8 mouse cellular contexts compared by ENCODE assay signal in the genomic region with DNA sequence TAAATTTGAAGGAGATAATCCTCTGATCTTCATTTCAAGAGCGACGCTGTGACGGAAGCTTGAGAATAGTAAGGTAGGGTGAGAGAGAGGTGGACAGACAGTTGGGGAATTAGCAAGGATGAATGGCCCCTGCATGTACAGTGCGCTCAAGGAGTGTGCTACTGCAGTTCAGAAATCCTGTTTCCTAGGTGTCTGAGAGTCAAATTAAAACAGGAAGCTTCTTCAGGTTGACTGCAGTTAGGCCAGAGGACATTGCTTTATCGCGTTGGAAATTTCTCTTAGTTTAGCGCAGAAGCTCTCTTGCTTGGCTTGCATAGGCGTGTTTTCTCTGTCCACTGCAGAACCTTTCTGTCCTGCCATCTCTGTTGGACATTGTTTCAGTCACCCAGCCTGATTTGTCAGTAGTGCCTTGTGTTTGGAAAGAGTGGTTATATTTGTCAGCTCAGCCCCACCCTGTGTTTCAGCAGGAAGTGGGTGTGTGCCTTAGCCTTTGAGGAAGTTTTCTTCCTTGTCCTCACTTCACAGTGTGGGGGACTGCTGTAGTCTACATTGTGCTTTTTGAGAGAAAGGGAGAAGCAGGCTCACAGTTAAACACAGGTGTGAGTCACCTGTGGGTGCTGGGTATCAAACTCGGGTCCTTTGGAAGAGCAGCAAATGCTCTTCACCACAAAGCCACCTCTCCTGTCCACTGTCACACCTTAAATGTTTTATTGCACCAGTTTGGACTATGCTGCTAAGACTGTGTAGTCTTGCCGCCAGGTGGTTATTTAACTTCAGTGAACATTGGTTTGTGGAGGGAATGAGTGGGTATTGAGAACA. TPM values are rescaled to one million over a fixed set of nuclear protein-coding genes. Genes with fewer than 3 reads are reported as not detected.
DNase-seq lines count a peak whose midpoint lies in the region; ATAC-seq and TF ChIP-seq lines count a peak whose summit lies in the region.

No protein-coding gene starts in this region.

- no peaks in the 10 kb centered on the region for H3K27me3 ChIP-seq in midbrain, embryonic 15.5 days (replicated peaks)
- H3K27me3 ChIP-seq in midbrain, embryonic 16.5 days (ENCODE audit: control insufficient read depth, insufficient read depth, low read depth, low read length) = no peaks in the 10 kb centered on the region
- H3K27me3 ChIP-seq in heart, adult 2 months (ENCODE audit: control insufficient read depth, insufficient read depth, low read length) = no peaks in the 10 kb centered on the region
- H3K27me3 ChIP-seq in liver, embryonic 12.5 days (replicated peaks) = no peaks in the 10 kb centered on the region
- no peaks in the 10 kb centered on the region for H3K27me3 ChIP-seq in forebrain, embryonic 16.5 days (replicated peaks; ENCODE audit: control insufficient read depth, insufficient read depth, low read length)

- H3K27ac ChIP-seq in midbrain, embryonic 15.5 days = peak overlapping the region; percentile 3; the same call in 1 of the 2 replicates
- no peak overlapping the region for H3K27ac ChIP-seq in midbrain, embryonic 16.5 days (ENCODE audit: low read length)
- peak overlapping the region; percentile 72 for H3K27ac ChIP-seq in heart, adult 2 months
- H3K27ac ChIP-seq in liver, embryonic 12.5 days = peak overlapping the region; percentile 64
- H3K27ac ChIP-seq in forebrain, embryonic 16.5 days (ENCODE audit: low read length) = no peak overlapping the region

- WGBS in midbrain, embryonic 15.5 days = 86% methylated on average over 10 of the region's 10 CpGs
- 87% methylated on average over 10 of the region's 10 CpGs for WGBS in midbrain, embryonic 16.5 days
- WGBS in heart, adult 2 months = 37% methylated on average over 10 of the region's 10 CpGs
- 38% methylated on average over 10 of the region's 10 CpGs for WGBS in liver, embryonic 12.5 days (ENCODE audit: insufficient replicate concordance)
- WGBS in forebrain, embryonic 16.5 days = 91% methylated on average over 10 of the region's 10 CpGs

- peak; percentile 65 to 81 for DNase-seq in heart, adult 2 months
- DNase-seq in spleen, postnatal 36 days (ENCODE audit: low spot score in 2 of 2) = peak; percentile 80 to 85
- DNase-seq in adrenal gland, postnatal 10 days = no peak
- no peak for DNase-seq in adrenal gland, postnatal 4 days (ENCODE audit: low spot score in 2 of 2)

- TF ChIP-seq EP300 in heart, adult 2 months (IDR thresholded peaks at IDR 0.05; ENCODE audit: insufficient read depth, low read depth, low read length) = peak; percentile 93

- no peak overlapping the region for H3K4me3 ChIP-seq in midbrain, embryonic 15.5 days
- H3K4me3 ChIP-seq in midbrain, embryonic 16.5 days (ENCODE audit: low read depth, low read length) = no peak overlapping the region
- H3K4me3 ChIP-seq in heart, adult 2 months = peak overlapping the region; percentile 14; the same call in 1 of the 2 replicates
- no peak overlapping the region for H3K4me3 ChIP-seq in liver, embryonic 12.5 days
- no peak overlapping the region for H3K4me3 ChIP-seq in forebrain, embryonic 16.5 days (replicated peaks; ENCODE audit: low read length)

- peak; percentile 78 for TF ChIP-seq POLR2A in heart, adult 2 months (IDR thresholded peaks at IDR 0.05; ENCODE audit: insufficient read depth, low read depth, low read length)

- no peaks in the 10 kb centered on the region for H3K9me3 ChIP-seq in midbrain, embryonic 15.5 days
- no peaks in the 10 kb centered on the region for H3K9me3 ChIP-seq in midbrain, embryonic 16.5 days (replicated peaks; ENCODE audit: control insufficient read depth, low read length, poor library complexity, severe bottlenecking)
- no peaks in the 10 kb centered on the region for H3K9me3 ChIP-seq in liver, embryonic 12.5 days (replicated peaks)
- no peaks in the 10 kb centered on the region for H3K9me3 ChIP-seq in forebrain, embryonic 16.5 days (ENCODE audit: control insufficient read depth, low read length)

- intact Hi-C loops in heart, adult 2 months (cut with DNase I) = no loop called here

- H3K4me2 ChIP-seq in midbrain, embryonic 15.5 days = no peak overlapping the region
- no peak overlapping the region for H3K4me2 ChIP-seq in midbrain, embryonic 16.5 days (ENCODE audit: low read length)
- peak overlapping the region; percentile 27 for H3K4me2 ChIP-seq in liver, embryonic 12.5 days
- no peak overlapping the region for H3K4me2 ChIP-seq in forebrain, embryonic 16.5 days (ENCODE audit: low read length)

- TF ChIP-seq CTCF in heart, adult 2 months (IDR thresholded peaks at IDR 0.05) = no peak

- peaks cover 6% of the 10 kb centered on the region for H3K79me2 ChIP-seq in heart, adult 2 months (replicated peaks; ENCODE audit: control insufficient read depth, insufficient read depth, low read length)

- no peak for ATAC-seq in midbrain, embryonic 15.5 days (replicated peaks)
- ATAC-seq in midbrain, embryonic 16.5 days = no peak
- ATAC-seq in liver, embryonic 12.5 days = no peak
- no peak for ATAC-seq in forebrain, embryonic 16.5 days

- no peak overlapping the region for H3K9ac ChIP-seq in midbrain, embryonic 15.5 days
- no peak overlapping the region for H3K9ac ChIP-seq in midbrain, embryonic 16.5 days (ENCODE audit: low read depth, low read length)
- H3K9ac ChIP-seq in heart, adult 2 months (ENCODE audit: low read depth, low read length) = peak overlapping the region; percentile 47; the same call in 1 of the 2 replicates
- no peak overlapping the region; the same call in 1 of the 2 replicates for H3K9ac ChIP-seq in liver, embryonic 12.5 days
- H3K9ac ChIP-seq in forebrain, embryonic 16.5 days (replicated peaks; ENCODE audit: low read depth, low read length) = no peak overlapping the region

- H3K36me3 ChIP-seq in midbrain, embryonic 15.5 days (replicated peaks) = no peaks in the 10 kb centered on the region
- no peaks in the 10 kb centered on the region; the same call in 1 of the 2 replicates for H3K36me3 ChIP-seq in midbrain, embryonic 16.5 days (ENCODE audit: control insufficient read depth, insufficient read depth, low read length)
- peaks cover 36% of the 10 kb centered on the region for H3K36me3 ChIP-seq in heart, adult 2 months (ENCODE audit: control insufficient read depth, insufficient read depth, low read length)
- peaks cover 19% of the 10 kb centered on the region for H3K36me3 ChIP-seq in liver, embryonic 12.5 days
- no peaks in the 10 kb centered on the region for H3K36me3 ChIP-seq in forebrain, embryonic 16.5 days (ENCODE audit: control insufficient read depth, insufficient read depth)

- peaks cover 3% of the 10 kb centered on the region; the same call in 1 of the 2 replicates for H3K4me1 ChIP-seq in midbrain, embryonic 15.5 days
- peaks cover 3% of the 10 kb centered on the region; the same call in 1 of the 2 replicates for H3K4me1 ChIP-seq in midbrain, embryonic 16.5 days (ENCODE audit: control insufficient read depth, insufficient read depth, low read length)
- H3K4me1 ChIP-seq in heart, adult 2 months (ENCODE audit: control insufficient read depth, insufficient read depth, low read length) = peaks cover 40% of the 10 kb centered on the region
- H3K4me1 ChIP-seq in liver, embryonic 12.5 days = peaks cover 73% of the 10 kb centered on the region
- peaks cover 9% of the 10 kb centered on the region for H3K4me1 ChIP-seq in forebrain, embryonic 16.5 days (replicated peaks; ENCODE audit: control insufficient read depth, insufficient read depth, low read length)

RNA-seq across cellular contexts. Expression of a gene that starts 39.1 kb away (rescaled TPM):
- 27.4 and 27.7 TPM in 2 replicates for polyA plus RNA-seq in midbrain, embryonic 15.5 days (2015; fragmentation: Nextera tagmentation; extraction: Ambion mirVana)
- polyA plus RNA-seq in midbrain, embryonic 16.5 days (2015; fragmentation: Nextera tagmentation; extraction: Ambion mirVana) = 20.1 and 27.1 TPM in 2 replicates
- total RNA-seq in heart, adult 2 months (2021) = 10 to 100 TPM; 77.5 to 83.8 TPM
- 34.6 and 39.7 TPM in 2 replicates for polyA plus RNA-seq in heart, adult 2 months (2012; rRNA removed)
- 35.9 and 42.2 TPM in 2 replicates for polyA plus RNA-seq in liver, embryonic 12.5 days (2016; fragmentation: Nextera tagmentation; extraction: Ambion mirVana)
- total RNA-seq in adrenal gland, postnatal 10 days (2021) = 100 to 1,000 TPM; 122 to 123 TPM
- 27.0 and 31.5 TPM in 2 replicates for polyA plus RNA-seq in forebrain, embryonic 16.5 days (2015; fragmentation: Nextera tagmentation; extraction: Ambion mirVana)
- total RNA-seq in adrenal gland, postnatal 4 days (2021) = 100 to 1,000 TPM; 155 to 157 TPM

RNA-seq across cellular contexts. Expression of a gene that starts 42.5 kb away (rescaled TPM):
- 3.0 and 5.0 TPM in 2 replicates for polyA plus RNA-seq in midbrain, embryonic 15.5 days (2015; fragmentation: Nextera tagmentation; extraction: Ambion mirVana)
- polyA plus RNA-seq in midbrain, embryonic 16.5 days (2015; fragmentation: Nextera tagmentation; extraction: Ambion mirVana) = 3.8 and 4.1 TPM in 2 replicates
- total RNA-seq in heart, adult 2 months (2021) = not detected
- 0.53 and 0.66 TPM in 2 replicates for polyA plus RNA-seq in heart, adult 2 months (2012; rRNA removed)
- polyA plus RNA-seq in liver, embryonic 12.5 days (2016; fragmentation: Nextera tagmentation; extraction: Ambion mirVana) = 0.12 and 0.26 TPM in 2 replicates
- total RNA-seq in adrenal gland, postnatal 10 days (2021) = 1 to 10 TPM; 2.2 to 2.4 TPM
- polyA plus RNA-seq in forebrain, embryonic 16.5 days (2015; fragmentation: Nextera tagmentation; extraction: Ambion mirVana) = 0.88 and 1.1 TPM in 2 replicates
- 1 to 10 TPM; 2.3 to 5.2 TPM for total RNA-seq in adrenal gland, postnatal 4 days (2021)

RNA-seq across cellular contexts. Expression of a gene that starts 42.9 kb away (rescaled TPM):
- 1.3 and 2.0 TPM in 2 replicates for polyA plus RNA-seq in midbrain, embryonic 15.5 days (2015; fragmentation: Nextera tagmentation; extraction: Ambion mirVana)
- polyA plus RNA-seq in midbrain, embryonic 16.5 days (2015; fragmentation: Nextera tagmentation; extraction: Ambion mirVana) = 1.5 and 2.0 TPM in 2 replicates
- under 1 TPM in 1 of 2 experiments, not detected in 1; 0.11 TPM for total RNA-seq in heart, adult 2 months (2021)
- polyA plus RNA-seq in heart, adult 2 months (2012; rRNA removed) = 0.15 and 0.37 TPM in 2 replicates
- not detected in 2 replicates for polyA plus RNA-seq in liver, embryonic 12.5 days (2016; fragmentation: Nextera tagmentation; extraction: Ambion mirVana)
- total RNA-seq in adrenal gland, postnatal 10 days (2021) = under 1 TPM; 0.36 to 0.99 TPM
- polyA plus RNA-seq in forebrain, embryonic 16.5 days (2015; fragmentation: Nextera tagmentation; extraction: Ambion mirVana) = 0.57 and 1.4 TPM in 2 replicates
- total RNA-seq in adrenal gland, postnatal 4 days (2021) = under 1 TPM in 1 of 2 experiments, not detected in 1; 0.31 TPM

Comparison
In these comparisons a context has a peak if more than half of its experiments do, and no peak if none do; other contexts are left out.
1. H3K27ac ChIP-seq: peak in midbrain, embryonic 15.5 days (single experiment), heart, adult 2 months (single experiment) and liver, embryonic 12.5 days (single experiment); none in midbrain, embryonic 16.5 days (single experiment) and forebrain, embryonic 16.5 days (single experiment).
2. DNase-seq: peak in heart, adult 2 months (2 of 2) and spleen, postnatal 36 days (2 of 2); none in adrenal gland, postnatal 10 days (single experiment) and adrenal gland, postnatal 4 days (0 of 2).